Mouse (Mus musculus) heart, postnatal 10 days (tissue): ENCODE measurements at regions not wholly inside any gene's neighbourhood (a gene's known extent, or its start where the extent isn't known, plus 50 kb on each side); places are given as distances from the start of the nearest gene placed in this dataset.

Source experiments
- DNase-seq, 2 experiments: peaks; one replicate each; pipeline ENCODE4 v3.0.0; 2021
- intact Hi-C: fragments of 180-260 bp; cut with DNase I; formaldehyde crosslinking; loops from one replicate; pipeline ENCODE4 v1.15.1; 2025

DNA sequence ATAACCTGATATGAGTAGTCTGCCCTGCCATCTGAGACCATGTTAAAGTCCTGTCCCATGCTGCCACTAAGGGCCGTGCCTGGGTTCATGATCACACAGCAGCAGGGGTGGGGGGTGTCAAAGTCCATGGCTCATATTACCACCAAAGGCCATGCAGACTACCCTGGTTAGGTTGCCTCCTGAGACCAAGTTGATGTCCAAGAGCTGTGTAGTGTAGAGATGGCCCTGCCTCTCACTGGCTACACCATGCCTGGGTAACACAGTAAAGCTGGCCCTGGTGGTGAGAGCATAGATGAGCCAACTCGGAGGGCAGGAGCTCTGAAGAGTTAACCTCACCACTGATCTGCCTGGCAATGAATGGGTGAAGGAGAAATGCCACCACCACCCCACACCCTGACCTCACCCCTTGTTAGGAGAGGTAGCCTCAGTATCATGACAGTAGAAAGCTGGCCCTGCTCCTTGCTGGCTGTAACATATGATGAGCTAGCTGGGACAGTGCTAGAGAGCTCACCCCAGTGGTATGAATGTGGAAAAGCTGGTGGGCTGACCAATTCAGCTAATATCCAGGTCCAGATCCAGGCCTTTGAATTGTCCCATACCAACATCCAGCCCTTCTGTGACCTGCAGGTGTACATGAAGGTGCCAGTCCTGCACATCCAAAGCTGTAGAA lies 258.8 kb downstream of the Lrrn1 start:
- DNase-seq, result no peak
- intact Hi-C loops, result no loop called here

DNA sequence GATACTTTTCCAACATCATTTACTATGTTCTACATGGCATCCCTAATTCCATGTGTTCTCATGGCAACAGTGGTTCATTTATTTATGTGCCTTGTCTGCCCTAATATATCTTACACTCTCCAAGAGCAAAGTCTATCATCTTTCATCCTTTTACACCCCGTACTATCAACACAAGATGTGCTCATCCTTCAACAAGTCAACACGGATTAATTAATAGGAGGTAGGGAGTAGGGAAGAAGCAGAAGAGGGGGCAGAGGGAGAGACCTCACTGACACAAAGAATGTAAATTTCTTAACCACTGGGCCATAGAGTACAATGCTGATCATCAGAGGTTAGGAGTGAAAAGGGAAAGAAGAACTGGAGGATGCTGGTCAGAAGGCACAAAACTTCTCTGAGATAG lies 267.0 kb upstream of the Setmar start:
- no peak for DNase-seq
- intact Hi-C loops, result no loop called here

DNA sequence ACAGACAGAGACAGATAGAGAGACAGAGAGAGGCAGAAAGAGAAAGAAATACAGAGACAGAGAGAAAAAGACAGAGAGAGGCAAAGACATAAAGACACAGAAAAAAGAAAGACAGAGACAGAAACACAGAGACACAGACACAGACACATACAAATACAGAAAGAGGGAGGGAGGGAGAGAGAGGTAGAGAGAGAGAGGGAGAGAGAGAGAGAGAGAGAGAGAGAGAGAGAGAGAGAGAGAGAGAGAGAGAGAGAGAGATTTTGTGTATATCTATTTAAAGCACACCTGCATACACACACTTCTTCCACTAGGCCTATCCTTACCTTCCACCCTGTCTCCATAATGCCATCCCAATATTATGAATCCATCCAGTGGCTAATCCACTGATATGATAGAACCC lies 261.8 kb upstream of the Setmar start:
- intact Hi-C loops, result no loop called here
- DNase-seq, result no peak
